Comparison of ENCODE assay signal across 22 mouse cellular contexts in genomic region chr1:179551336-179551735, GRCm38 (mm10). TPM values are rescaled to one million over a fixed set of nuclear protein-coding genes. Genes with fewer than 3 reads are reported as not detected.
A peak's percentile ranks its signal among the peaks of the same experiment; 100 is the strongest.
DNase-seq lines count a peak whose midpoint lies in the region; ATAC-seq and TF ChIP-seq lines count a peak whose summit lies in the region.
"Had no signal": no experiment of that assay in that cellular context is flagged by ENCODE, and none has a peak within 500 bp of the region (broad histone marks: within the 10 kb centered on the region; RNA-seq: fewer than 3 reads in every experiment).

No protein-coding gene starts in this region.

- H3K9me3 ChIP-seq in stomach, embryonic 15.5 days = no peaks in the 10 kb centered on the region
- H3K9me3 ChIP-seq in stomach, postnatal 0 days (ENCODE audit: control insufficient read depth, low read length) = no peaks in the 10 kb centered on the region
- no peaks in the 10 kb centered on the region for H3K9me3 ChIP-seq in liver, embryonic 14.5 days (ENCODE audit: control insufficient read depth, low read length)
- H3K9me3 ChIP-seq in midbrain, embryonic 10.5 days (replicated peaks) = no peaks in the 10 kb centered on the region
- H3K9me3 ChIP-seq: embryonic facial prominence, embryonic 10.5 days; heart, embryonic 15.5 days; hindbrain, embryonic 12.5 days; limb, embryonic 10.5 days had no signal

- ATAC-seq in stomach, embryonic 15.5 days (ENCODE audit: insufficient read depth, low FRiP score, low read depth) = peak; percentile 45; the same call in 1 of the 2 replicates
- no peak for ATAC-seq in stomach, postnatal 0 days (ENCODE audit: low FRiP score, low TSS enrichment)
- ATAC-seq in erythroblast, adult 5-6 weeks (replicated peaks; ENCODE audit: low FRiP score, poor library complexity, severe bottlenecking) = peak; percentile 69
- ATAC-seq in liver, embryonic 14.5 days (ENCODE audit: insufficient read depth) = peak; percentile 74
- ATAC-seq: activated CD4-positive, CD25-positive, alpha-beta regulatory T cell, adult 4 months; CD4-positive, CD25-positive, alpha-beta regulatory T cell, adult 4 months had no signal

- no peaks in the 10 kb centered on the region for H3K36me3 ChIP-seq in stomach, embryonic 15.5 days
- no peaks in the 10 kb centered on the region for H3K36me3 ChIP-seq in stomach, postnatal 0 days (ENCODE audit: control insufficient read depth, insufficient read depth, low read length)
- no peaks in the 10 kb centered on the region; the same call in 1 of the 2 replicates for H3K36me3 ChIP-seq in liver, embryonic 14.5 days (replicated peaks; ENCODE audit: control insufficient read depth, insufficient read depth, low read depth)
- no peaks in the 10 kb centered on the region for H3K36me3 ChIP-seq in splenic B cell, adult 2 months (ENCODE audit: control insufficient read depth, insufficient read depth, low read length, poor library complexity, severe bottlenecking)
- H3K36me3 ChIP-seq in midbrain, embryonic 10.5 days = no peaks in the 10 kb centered on the region
- H3K36me3 ChIP-seq: embryonic facial prominence, embryonic 10.5 days; heart, embryonic 15.5 days; hindbrain, embryonic 12.5 days; limb, embryonic 10.5 days had no signal

- H3K4me3 ChIP-seq in stomach, embryonic 15.5 days (replicated peaks) = no peak overlapping the region
- H3K4me3 ChIP-seq in stomach, postnatal 0 days (ENCODE audit: low read depth, low read length) = no peak overlapping the region
- peak overlapping the region in 1 of 2 experiments; percentile 35; a peak in 2 of 4 replicates for H3K4me3 ChIP-seq in liver, embryonic 14.5 days (ENCODE audit: insufficient read depth in 1 of 2, low read depth in 2 of 2, low read length in 2 of 2)
- no peak overlapping the region for H3K4me3 ChIP-seq in midbrain, embryonic 10.5 days
- H3K4me3 ChIP-seq: embryonic facial prominence, embryonic 10.5 days; heart, embryonic 15.5 days; hindbrain, embryonic 12.5 days; limb, embryonic 10.5 days had no signal

- no peaks in the 10 kb centered on the region for H3K27me3 ChIP-seq in stomach, embryonic 15.5 days (replicated peaks)
- H3K27me3 ChIP-seq in stomach, postnatal 0 days (ENCODE audit: control insufficient read depth, insufficient read depth, low read length) = no peaks in the 10 kb centered on the region
- no peaks in the 10 kb centered on the region for H3K27me3 ChIP-seq in liver, embryonic 14.5 days (ENCODE audit: control insufficient read depth, insufficient read depth, low read length)
- H3K27me3 ChIP-seq in splenic B cell, adult 2 months (ENCODE audit: control insufficient read depth, insufficient read depth, low read length, poor library complexity, severe bottlenecking) = no peaks in the 10 kb centered on the region
- no peaks in the 10 kb centered on the region for H3K27me3 ChIP-seq in midbrain, embryonic 10.5 days (ENCODE audit: low read depth, poor library complexity, severe bottlenecking)
- H3K27me3 ChIP-seq: heart, embryonic 15.5 days; hindbrain, embryonic 12.5 days had no signal

- no peak overlapping the region for H3K27ac ChIP-seq in stomach, embryonic 15.5 days
- no peak overlapping the region for H3K27ac ChIP-seq in stomach, postnatal 0 days (replicated peaks)
- H3K27ac ChIP-seq in liver, embryonic 14.5 days = peak overlapping the region; percentile 90
- H3K27ac ChIP-seq in midbrain, embryonic 10.5 days (replicated peaks) = no peak overlapping the region
- H3K27ac ChIP-seq: embryonic facial prominence, embryonic 10.5 days; heart, embryonic 15.5 days; hindbrain, embryonic 12.5 days; limb, embryonic 10.5 days had no signal

- DNase-seq in stomach, postnatal 0 days (ENCODE audit: low spot score) = no peak
- DNase-seq in liver, embryonic 14.5 days (ENCODE audit: low read depth in 3 of 3, low spot score in 3 of 3) = peak; percentile 79 to 85 (median 82)
- DNase-seq in splenic B cell, adult 2 months (ENCODE audit: low read depth, low spot score) = peak; percentile 39
- DNase-seq in adrenal gland, adult 8-10 months = no peak
- no peak for DNase-seq in left cerebral cortex, adult 8-10 months (ENCODE audit: low spot score in 2 of 2)
- DNase-seq in midbrain, embryonic 10.5 days (ENCODE audit: low spot score) = no peak
- DNase-seq: cerebellum, postnatal 10 days; heart, adult 11 months; kidney, adult 18-20 months; kidney, postnatal 36 days; lung, postnatal 10 days; midbrain, embryonic 14.5 days; spleen, adult 18-20 months; thymus, postnatal 25 days had no signal

- TF ChIP-seq CTCF in stomach, postnatal 0 days (IDR thresholded peaks at IDR 0.05; ENCODE audit: low read depth) = no peak
- no peak for TF ChIP-seq CTCF in liver, embryonic 14.5 days (IDR thresholded peaks at IDR 0.05; ENCODE audit: low read depth)

- TF ChIP-seq EP300 in stomach, postnatal 0 days (optimal IDR thresholded peaks at IDR 0.05) = no peak
- TF ChIP-seq EP300 in liver, embryonic 14.5 days (IDR thresholded peaks at IDR 0.05; ENCODE audit: low read depth) = peak; percentile 93

- WGBS in stomach, embryonic 15.5 days = 76% methylated on average over 3 of the region's 3 CpGs
- whole genome bisulfite sequencing in stomach, postnatal 0 days = 73% methylated on average over 3 of the region's 3 CpGs
- WGBS in liver, embryonic 14.5 days (ENCODE audit: insufficient replicate concordance) = 16% methylated on average over 3 of the region's 3 CpGs
- WGBS in midbrain, embryonic 10.5 days = 87% methylated on average over 3 of the region's 3 CpGs

- H3K4me2 ChIP-seq in stomach, embryonic 15.5 days = no peak overlapping the region
- H3K4me2 ChIP-seq in stomach, postnatal 0 days (replicated peaks; ENCODE audit: low read depth) = no peak overlapping the region
- H3K4me2 ChIP-seq in liver, embryonic 14.5 days (ENCODE audit: low read depth) = peak overlapping the region; percentile 74
- H3K4me2 ChIP-seq: heart, embryonic 15.5 days; hindbrain, embryonic 12.5 days had no signal

- H3K4me1 ChIP-seq in stomach, embryonic 15.5 days = peaks cover 16% of the 10 kb centered on the region
- 0 out of 2 replicates have a peak, but pooled peaks cover 6% of the 10 kb centered on the region for H3K4me1 ChIP-seq in stomach, postnatal 0 days (replicated peaks; ENCODE audit: control insufficient read depth, insufficient read depth)
- H3K4me1 ChIP-seq in liver, embryonic 14.5 days (replicated peaks; ENCODE audit: control insufficient read depth in 2 of 2, insufficient read depth in 2 of 2, low read length in 1 of 2) = peaks cover 42 to 47% of the 10 kb centered on the region in 2 experiments
- peaks cover 22% of the 10 kb centered on the region for H3K4me1 ChIP-seq in midbrain, embryonic 10.5 days

- no peak overlapping the region for H3K9ac ChIP-seq in stomach, embryonic 15.5 days
- H3K9ac ChIP-seq in stomach, postnatal 0 days (ENCODE audit: low read length) = no peak overlapping the region
- H3K9ac ChIP-seq in liver, embryonic 14.5 days (replicated peaks) = peak overlapping the region; percentile 58
- H3K9ac ChIP-seq: heart, embryonic 15.5 days; hindbrain, embryonic 12.5 days had no signal

RNA-seq across cellular contexts. Expression of gene Cnst, which starts 5.2 kb away (rescaled TPM):
- 13.9 and 14.9 TPM in 2 replicates for polyA plus RNA-seq in stomach, embryonic 15.5 days (2015; fragmentation: Nextera tagmentation; extraction: Ambion mirVana)
- polyA plus RNA-seq in stomach, postnatal 0 days (2015; fragmentation: Nextera tagmentation; extraction: Ambion mirVana) = 8.8 and 9.9 TPM in 2 replicates
- 6.9 and 11.7 TPM in 2 replicates for total RNA-seq in erythroblast, adult 5-6 weeks (2015; ENCODE audit: low replicate concordance)
- total RNA-seq in erythroblast, adult 5-6 weeks (2017; ENCODE audit: low replicate concordance) = 18.7 and 20.4 TPM in 2 replicates
- 7.5 and 9.5 TPM in 2 replicates for polyA plus RNA-seq in liver, embryonic 14.5 days (2012; rRNA removed)
- 10.2 and 11.6 TPM in 2 replicates for polyA plus RNA-seq in liver, embryonic 14.5 days (2014; fragmentation: Nextera tagmentation; extraction: Ambion mirVana)
- 10 to 100 TPM; 18.4 to 30.6 (median 23.5) TPM for total RNA-seq in adrenal gland, adult 8-10 months (2022)
- total RNA-seq in left cerebral cortex, adult 8-10 months (2022) = 10 to 100 TPM; 40.1 to 42.1 (median 41.1) TPM
- polyA plus RNA-seq in midbrain, embryonic 10.5 days (2016; fragmentation: Nextera tagmentation; extraction: Ambion mirVana) = 19.7 and 23.5 TPM in 2 replicates

RNA-seq across cellular contexts. Expression of gene Tfb2m, which starts 5.3 kb away (rescaled TPM):
- polyA plus RNA-seq in stomach, embryonic 15.5 days (2015; fragmentation: Nextera tagmentation; extraction: Ambion mirVana) = 26.8 and 30.1 TPM in 2 replicates
- polyA plus RNA-seq in stomach, postnatal 0 days (2015; fragmentation: Nextera tagmentation; extraction: Ambion mirVana) = 28.7 and 31.6 TPM in 2 replicates
- total RNA-seq in erythroblast, adult 5-6 weeks (2015; ENCODE audit: low replicate concordance) = 7.1 and 13.6 TPM in 2 replicates
- total RNA-seq in erythroblast, adult 5-6 weeks (2017; ENCODE audit: low replicate concordance) = 11.7 and 15.6 TPM in 2 replicates
- polyA plus RNA-seq in liver, embryonic 14.5 days (2012; rRNA removed) = 4.0 and 6.5 TPM in 2 replicates
- 7.8 and 9.4 TPM in 2 replicates for polyA plus RNA-seq in liver, embryonic 14.5 days (2014; fragmentation: Nextera tagmentation; extraction: Ambion mirVana)
- total RNA-seq in adrenal gland, adult 8-10 months (2022) = 10 to 100 TPM; 34.7 to 47.0 (median 41.0) TPM
- 10 to 100 TPM; 21.7 to 27.3 (median 26.0) TPM for total RNA-seq in left cerebral cortex, adult 8-10 months (2022)
- polyA plus RNA-seq in midbrain, embryonic 10.5 days (2016; fragmentation: Nextera tagmentation; extraction: Ambion mirVana) = 25.5 and 25.7 TPM in 2 replicates

RNA-seq across cellular contexts. Expression of gene Smyd3, which starts 33.5 kb away (rescaled TPM):
- polyA plus RNA-seq in stomach, embryonic 15.5 days (2015; fragmentation: Nextera tagmentation; extraction: Ambion mirVana) = 17.9 and 19.6 TPM in 2 replicates
- polyA plus RNA-seq in stomach, postnatal 0 days (2015; fragmentation: Nextera tagmentation; extraction: Ambion mirVana) = 10.5 and 12.1 TPM in 2 replicates
- total RNA-seq in erythroblast, adult 5-6 weeks (2015; ENCODE audit: low replicate concordance) = 3.3 and 6.0 TPM in 2 replicates
- total RNA-seq in erythroblast, adult 5-6 weeks (2017; ENCODE audit: low replicate concordance) = 2.1 and 10.3 TPM in 2 replicates
- 1.5 and 2.6 TPM in 2 replicates for polyA plus RNA-seq in liver, embryonic 14.5 days (2012; rRNA removed)
- polyA plus RNA-seq in liver, embryonic 14.5 days (2014; fragmentation: Nextera tagmentation; extraction: Ambion mirVana) = 6.3 and 6.6 TPM in 2 replicates
- total RNA-seq in adrenal gland, adult 8-10 months (2022) = 10 to 100 TPM in 3 of 4 experiments, 1 to 10 TPM in 1; 6.9 to 17.0 (median 12.2) TPM
- 10 to 100 TPM; 31.8 to 34.0 (median 33.4) TPM for total RNA-seq in left cerebral cortex, adult 8-10 months (2022)
- 11.7 and 15.3 TPM in 2 replicates for polyA plus RNA-seq in midbrain, embryonic 10.5 days (2016; fragmentation: Nextera tagmentation; extraction: Ambion mirVana)

Comparison
In these comparisons a context has a peak if more than half of its experiments do, and no peak if none do; other contexts are left out.
1. DNase-seq: peak in liver, embryonic 14.5 days (3 of 3) and splenic B cell, adult 2 months (single experiment); none in stomach, postnatal 0 days (single experiment), adrenal gland, adult 8-10 months (single experiment), left cerebral cortex, adult 8-10 months (0 of 2) and midbrain, embryonic 10.5 days (single experiment).